Mouse (Mus musculus) spleen, postnatal 4 days (tissue): ENCODE results near the gene Gm8439.
"Not testable (repeated sequence)": the region's sequence is repeated elsewhere in the genome, so short reads cannot be mapped to it uniquely, and the experiment has no call there.

Experiments
- DNase-seq, 2 experiments: peaks; one replicate each; pipeline ENCODE4 v3.0.0; 2022; ENCODE audit warnings: low spot score in 2 of 2

Gm8439 gene

GRCm38 (mm10) chr4:120588445-120588844, at the start of gene Gm8439:
TSS of gene Gm8439 (plus strand) at chr4:120588745.
- no peak for DNase-seq

GRCm38 (mm10) chr4:120544896-120545295, 43.6 kb upstream of the Gm8439 start:
- no peak for DNase-seq

GRCm38 (mm10) chr4:120556592-120556991, 32.0 kb upstream of the Gm8439 start:
- DNase-seq: no peak

GRCm38 (mm10) chr4:120565726-120566125, 22.8 kb upstream of the Gm8439 start:
- no peak for DNase-seq

GRCm38 (mm10) chr4:120568005-120568404, 20.5 kb upstream of the Gm8439 start:
- no peak for DNase-seq

- DNase-seq: no peak
Observed at GRCm38 (mm10) chr4:120569025-120569424, 19.5 kb upstream of the Gm8439 start.

- DNase-seq: peak; percentile 93 to 98
Observed at GRCm38 (mm10) chr4:120569486-120570437, 18.8 kb upstream of the Gm8439 start, which contains the start of gene Ctps. TSS of gene Ctps (minus strand) at chr4:120570276.

- DNase-seq: no peak
Observed at GRCm38 (mm10) chr4:120570438-120571069, 18.0 kb upstream of the Gm8439 start.

- DNase-seq: no peak
Observed at GRCm38 (mm10) chr4:120571070-120571464, 17.5 kb upstream of the Gm8439 start.

- DNase-seq: no peak
Observed at GRCm38 (mm10) chr4:120571691-120572090, 16.9 kb upstream of the Gm8439 start.

GRCm38 (mm10) chr4:120580894-120581293, 7.7 kb upstream of the Gm8439 start:
- no peak for DNase-seq

- no peak for DNase-seq
Observed at GRCm38 (mm10) chr4:120581711-120582110, 6.8 kb upstream of the Gm8439 start.

GRCm38 (mm10) chr4:120586986-120587385, 1.6 kb upstream of the Gm8439 start:
- no peak for DNase-seq

- no peak for DNase-seq
Observed at GRCm38 (mm10) chr4:120589070-120589469, 525 bp downstream of the Gm8439 start.

- DNase-seq: peak; percentile 48 to 71
Observed at GRCm38 (mm10) chr4:120589815-120590422, 1.4 kb downstream of the Gm8439 start.

- DNase-seq: no peak
Observed at GRCm38 (mm10) chr4:120590973-120591372, 2.4 kb downstream of the Gm8439 start.

- not testable (repeated sequence) for DNase-seq
Observed at GRCm38 (mm10) chr4:120596210-120596609, 7.7 kb downstream of the Gm8439 start.

- DNase-seq: no peak
Observed at GRCm38 (mm10) chr4:120598922-120599321, 10.4 kb downstream of the Gm8439 start.

GRCm38 (mm10) chr4:120601774-120602173, 13.2 kb downstream of the Gm8439 start:
- DNase-seq: no peak

- DNase-seq: no peak
Observed at GRCm38 (mm10) chr4:120602669-120603068, 14.1 kb downstream of the Gm8439 start.

- DNase-seq: no peak
Observed at GRCm38 (mm10) chr4:120606941-120607340, 18.4 kb downstream of the Gm8439 start.

- DNase-seq: no peak
Observed at GRCm38 (mm10) chr4:120611005-120611404, 22.5 kb downstream of the Gm8439 start.
